Mouse (Mus musculus) erythroblast, embryonic 14.5 days (primary cell): ENCODE data around the gene Znrf1.

Experiments used
- GATA1 ChIP-seq: IDR thresholded peaks from 2 replicates; pipeline ENCODE4 v1.6.1; 2012; ENCODE audit warnings: low read length, inconsistent platforms, mixed read lengths
- TAL1 ChIP-seq: IDR thresholded peaks from 3 replicates; pipeline ENCODE4 v1.6.1; 2012; ENCODE audit warnings: low read length, inconsistent platforms, mixed read lengths

- TF ChIP-seq GATA1 = no peak
- no peak for TF ChIP-seq TAL1
Measured at GRCm38 (mm10) chr8:111526403-111527024, 9.4 kb upstream of the Znrf1 start.
